Mouse (Mus musculus): ENCODE data around the gene Rabepk. TPM values are rescaled to one million over a fixed set of nuclear protein-coding genes. Genes with fewer than 3 reads are reported as not detected.
"Not testable (repeated sequence)": the region's sequence is repeated elsewhere in the genome, so short reads cannot be mapped to it uniquely, and the experiment has no call there.

Gene Rabepk
- 29.2 and 29.7 TPM in 2 replicates for polyA plus RNA-seq (2014; fragmentation: Nextera tagmentation; extraction: Ambion mirVana)

GRCm38 (mm10) chr2:34799357-34800256, at the start of gene Rabepk:
Gene Rabepk, minus strand, starts transcription at chr2:34799912.
- Histone ChIP-seq H3K9ac (ENCODE audit: low read depth, low read length) (peak within 1 kb of the TSS; percentile 78), H3K4me3 (ENCODE audit: low read depth, low read length) (peak within 1 kb of the TSS; percentile 78), H3K27me3 (ENCODE audit: control insufficient read depth, insufficient read depth, low read length) (no peaks in the 10 kb centered on the region), H3K4me2 (peak within 1 kb of the TSS; percentile 69), H3K9me3 (replicated peaks; ENCODE audit: control insufficient read depth, low read length) (no peaks in the 10 kb centered on the region), H3K36me3 (ENCODE audit: control insufficient read depth, insufficient read depth, low read length) (0 out of 2 replicates have a peak, but pooled peaks cover 3% of the 10 kb centered on the region), H3K27ac (ENCODE audit: low read depth, low read length) (peak within 1 kb of the TSS; percentile 78), H3K4me1 (ENCODE audit: control insufficient read depth, insufficient read depth, low read length) (peaks cover 6% of the 10 kb centered on the region; the same call in 1 of the 2 replicates)
- peak; percentile 67 for ATAC-seq (replicated peaks; ENCODE audit: insufficient number of reproducible peaks, low FRiP score, low TSS enrichment)
- WGBS (ENCODE audit: insufficient replicate concordance): 5% methylated on average over 44 of the region's 44 CpGs

- no peak overlapping the region for H3K27ac ChIP-seq (ENCODE audit: low read depth, low read length)
- H3K4me3 ChIP-seq (ENCODE audit: low read depth, low read length): no peak overlapping the region
- H3K9ac ChIP-seq (ENCODE audit: low read depth, low read length): no peak overlapping the region
- H3K9me3 ChIP-seq (replicated peaks; ENCODE audit: control insufficient read depth, low read length): no peaks in the 10 kb centered on the region
- no peaks in the 10 kb centered on the region for H3K4me1 ChIP-seq (ENCODE audit: control insufficient read depth, insufficient read depth, low read length)
- ATAC-seq (replicated peaks; ENCODE audit: insufficient number of reproducible peaks, low FRiP score, low TSS enrichment): no peak
- no peak overlapping the region for H3K4me2 ChIP-seq
- H3K36me3 ChIP-seq (ENCODE audit: control insufficient read depth, insufficient read depth, low read length): peaks cover 10% of the 10 kb centered on the region
- H3K27me3 ChIP-seq (ENCODE audit: control insufficient read depth, insufficient read depth, low read length): no peaks in the 10 kb centered on the region
- WGBS (ENCODE audit: insufficient replicate concordance): 87% methylated on average over 1 of the region's 1 CpGs
Observed at GRCm38 (mm10) chr2:34847702-34848101, 48.0 kb upstream of the Rabepk start.

- no peak for ATAC-seq (replicated peaks; ENCODE audit: insufficient number of reproducible peaks, low FRiP score, low TSS enrichment)
- no peak overlapping the region for H3K9ac ChIP-seq (ENCODE audit: low read depth, low read length)
- H3K4me1 ChIP-seq (ENCODE audit: control insufficient read depth, insufficient read depth, low read length): no peaks in the 10 kb centered on the region
- no peaks in the 10 kb centered on the region for H3K27me3 ChIP-seq (ENCODE audit: control insufficient read depth, insufficient read depth, low read length)
- H3K4me3 ChIP-seq (ENCODE audit: low read depth, low read length): no peak overlapping the region
- H3K4me2 ChIP-seq: no peak overlapping the region
- no peak overlapping the region for H3K27ac ChIP-seq (ENCODE audit: low read depth, low read length)
- no peaks in the 10 kb centered on the region for H3K9me3 ChIP-seq (replicated peaks; ENCODE audit: control insufficient read depth, low read length)
- no peaks in the 10 kb centered on the region for H3K36me3 ChIP-seq (ENCODE audit: control insufficient read depth, insufficient read depth, low read length)
- WGBS (ENCODE audit: insufficient replicate concordance): 81% methylated on average over 11 of the region's 11 CpGs
Observed at GRCm38 (mm10) chr2:34843211-34843939, 43.7 kb upstream of the Rabepk start.

GRCm38 (mm10) chr2:34841706-34842105, 42.0 kb upstream of the Rabepk start:
- Histone ChIP-seq H3K9ac (ENCODE audit: low read depth, low read length) (no peak overlapping the region), H3K4me3 (ENCODE audit: low read depth, low read length) (no peak overlapping the region), H3K36me3 (ENCODE audit: control insufficient read depth, insufficient read depth, low read length) (no peaks in the 10 kb centered on the region), H3K9me3 (replicated peaks; ENCODE audit: control insufficient read depth, low read length) (no peaks in the 10 kb centered on the region), H3K27ac (ENCODE audit: low read depth, low read length) (no peak overlapping the region), H3K4me2 (no peak overlapping the region), H3K4me1 (ENCODE audit: control insufficient read depth, insufficient read depth, low read length) (no peaks in the 10 kb centered on the region), H3K27me3 (ENCODE audit: control insufficient read depth, insufficient read depth, low read length) (peaks cover 3% of the 10 kb centered on the region; the same call in 1 of the 2 replicates)
- ATAC-seq (replicated peaks; ENCODE audit: insufficient number of reproducible peaks, low FRiP score, low TSS enrichment): no peak
- 87% methylated on average over 8 of the region's 8 CpGs for WGBS (ENCODE audit: insufficient replicate concordance)

GRCm38 (mm10) chr2:34840143-34840542, 40.4 kb upstream of the Rabepk start:
- ATAC-seq (replicated peaks; ENCODE audit: insufficient number of reproducible peaks, low FRiP score, low TSS enrichment); H3K4me2 ChIP-seq; H3K9me3 ChIP-seq (replicated peaks; ENCODE audit: control insufficient read depth, low read length); H3K27ac ChIP-seq (ENCODE audit: low read depth, low read length); H3K27me3 ChIP-seq (ENCODE audit: control insufficient read depth, insufficient read depth, low read length); H3K4me3 ChIP-seq (ENCODE audit: low read depth, low read length); H3K36me3 ChIP-seq (ENCODE audit: control insufficient read depth, insufficient read depth, low read length); H3K9ac ChIP-seq (ENCODE audit: low read depth, low read length); H3K4me1 ChIP-seq (ENCODE audit: control insufficient read depth, insufficient read depth, low read length): not testable (repeated sequence)
- WGBS (ENCODE audit: insufficient replicate concordance): 76% methylated on average over 5 of the region's 5 CpGs

GRCm38 (mm10) chr2:34835669-34836068, 36.0 kb upstream of the Rabepk start:
- 75% methylated on average over 3 of the region's 3 CpGs for WGBS (ENCODE audit: insufficient replicate concordance)
- Histone ChIP-seq H3K4me2 (no peak overlapping the region), H3K4me1 (ENCODE audit: control insufficient read depth, insufficient read depth, low read length) (no peaks in the 10 kb centered on the region), H3K4me3 (ENCODE audit: low read depth, low read length) (no peak overlapping the region), H3K9me3 (replicated peaks; ENCODE audit: control insufficient read depth, low read length) (no peaks in the 10 kb centered on the region), H3K9ac (ENCODE audit: low read depth, low read length) (no peak overlapping the region), H3K36me3 (ENCODE audit: control insufficient read depth, insufficient read depth, low read length) (no peaks in the 10 kb centered on the region), H3K27ac (ENCODE audit: low read depth, low read length) (no peak overlapping the region), H3K27me3 (ENCODE audit: control insufficient read depth, insufficient read depth, low read length) (peaks cover 3% of the 10 kb centered on the region; the same call in 1 of the 2 replicates)
- no peak for ATAC-seq (replicated peaks; ENCODE audit: insufficient number of reproducible peaks, low FRiP score, low TSS enrichment)

GRCm38 (mm10) chr2:34833624-34834023, 33.9 kb upstream of the Rabepk start:
- Histone ChIP-seq H3K4me3 (ENCODE audit: low read depth, low read length) (no peak overlapping the region), H3K9me3 (replicated peaks; ENCODE audit: control insufficient read depth, low read length) (no peaks in the 10 kb centered on the region), H3K4me1 (ENCODE audit: control insufficient read depth, insufficient read depth, low read length) (no peaks in the 10 kb centered on the region), H3K9ac (ENCODE audit: low read depth, low read length) (no peak overlapping the region), H3K27ac (ENCODE audit: low read depth, low read length) (no peak overlapping the region), H3K36me3 (ENCODE audit: control insufficient read depth, insufficient read depth, low read length) (no peaks in the 10 kb centered on the region), H3K4me2 (no peak overlapping the region), H3K27me3 (ENCODE audit: control insufficient read depth, insufficient read depth, low read length) (peaks cover 3% of the 10 kb centered on the region; the same call in 1 of the 2 replicates)
- WGBS (ENCODE audit: insufficient replicate concordance): 81% methylated on average over 17 of the region's 17 CpGs
- no peak for ATAC-seq (replicated peaks; ENCODE audit: insufficient number of reproducible peaks, low FRiP score, low TSS enrichment)

- 63% methylated on average over 11 of the region's 11 CpGs for WGBS (ENCODE audit: insufficient replicate concordance)
- ATAC-seq (replicated peaks; ENCODE audit: insufficient number of reproducible peaks, low FRiP score, low TSS enrichment); H3K4me1 ChIP-seq (ENCODE audit: control insufficient read depth, insufficient read depth, low read length); H3K4me3 ChIP-seq (ENCODE audit: low read depth, low read length); H3K9ac ChIP-seq (ENCODE audit: low read depth, low read length); H3K27me3 ChIP-seq (ENCODE audit: control insufficient read depth, insufficient read depth, low read length); H3K4me2 ChIP-seq; H3K9me3 ChIP-seq (replicated peaks; ENCODE audit: control insufficient read depth, low read length); H3K36me3 ChIP-seq (ENCODE audit: control insufficient read depth, insufficient read depth, low read length); H3K27ac ChIP-seq (ENCODE audit: low read depth, low read length): not testable (repeated sequence)
Observed at GRCm38 (mm10) chr2:34832766-34833457, 33.2 kb upstream of the Rabepk start, which contains the start of gene Gm34653. Gene Gm34653, plus strand, starts transcription at chr2:34833007.
